Mouse (Mus musculus): ENCODE measurements around the gene Olfr1358.

DNA sequence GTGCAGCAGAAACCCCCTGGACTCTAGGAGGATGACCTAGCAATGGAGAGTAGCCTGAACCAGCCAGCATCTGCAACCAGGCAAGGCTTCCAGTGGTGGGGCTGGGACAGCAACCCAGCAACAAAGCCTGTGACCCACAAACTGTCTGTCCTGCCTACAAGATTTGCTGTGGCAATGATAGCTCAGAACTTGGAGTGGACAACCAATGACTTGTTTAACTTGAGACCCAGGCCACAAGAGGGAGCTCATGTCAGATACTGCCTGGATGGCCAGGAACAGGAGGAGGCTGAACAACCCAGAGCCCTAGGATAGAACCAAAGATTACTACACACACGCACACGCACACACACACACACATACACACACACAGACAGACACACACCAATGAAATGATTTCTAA lies 23.7 kb downstream of the Olfr1358 start:
- TF ChIP-seq CTCF (IDR thresholded peaks at IDR 0.05; ENCODE audit: low read depth) (peak; percentile 57), EP300 (IDR thresholded peaks at IDR 0.05; ENCODE audit: low read depth) (no peak)
